Comparison of ENCODE assay signal across 9 mouse cellular contexts in the genomic region with DNA sequence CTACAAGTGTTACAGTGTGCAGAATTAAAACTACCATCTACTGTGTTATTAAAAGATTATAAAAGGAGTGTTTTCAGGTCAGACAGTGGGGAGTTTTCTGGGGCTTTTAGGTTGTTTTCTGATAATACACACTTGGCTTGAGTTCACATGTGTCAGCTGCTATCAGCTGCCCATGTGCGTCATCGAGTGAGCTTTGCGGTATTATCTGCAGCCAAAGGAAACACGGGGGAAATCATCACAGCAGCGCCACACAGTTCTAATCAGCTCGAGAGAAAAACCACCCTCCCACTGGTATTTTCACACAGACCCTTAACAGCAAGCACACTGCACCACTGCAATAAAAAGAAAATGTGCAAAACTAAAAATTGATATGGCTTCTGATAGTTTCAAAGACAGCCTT. TPM values are rescaled to one million over a fixed set of nuclear protein-coding genes. Genes with fewer than 3 reads are reported as not detected.
A peak's percentile ranks its signal among the peaks of the same experiment; 100 is the strongest.
DNase-seq lines count a peak whose midpoint lies in the region; ATAC-seq and TF ChIP-seq lines count a peak whose summit lies in the region.
"Had no signal": no experiment of that assay in that cellular context is flagged by ENCODE, and none has a peak within 500 bp of the region (broad histone marks: within the 10 kb centered on the region; RNA-seq: fewer than 3 reads in every experiment).

No protein-coding gene starts in this region.

- H3K36me3 ChIP-seq in kidney, adult 2 months (ENCODE audit: control insufficient read depth, insufficient read depth, low read length) = no peaks in the 10 kb centered on the region
- H3K36me3 ChIP-seq in heart, embryonic 15.5 days = no peaks in the 10 kb centered on the region
- no peaks in the 10 kb centered on the region for H3K36me3 ChIP-seq in intestine, postnatal 0 days (ENCODE audit: control insufficient read depth, insufficient read depth)

- no peaks in the 10 kb centered on the region for H3K9me3 ChIP-seq in heart, embryonic 15.5 days (replicated peaks)
- no peaks in the 10 kb centered on the region for H3K9me3 ChIP-seq in intestine, postnatal 0 days (ENCODE audit: control insufficient read depth)

- no peak for TF ChIP-seq CTCF in kidney, adult 2 months (conservative IDR thresholded peaks at IDR 0.05; ENCODE audit: insufficient read depth, insufficient read length, low read depth, low read length)
- TF ChIP-seq CTCF in cerebellum, adult 2 months (IDR thresholded peaks at IDR 0.05; ENCODE audit: borderline replicate concordance, insufficient read depth, low read depth, low read length) = no peak
- no peak for TF ChIP-seq CTCF in intestine, postnatal 0 days (IDR thresholded peaks at IDR 0.05; ENCODE audit: low read depth)

- WGBS in kidney, adult 2 months = 55% methylated on average over 6 of the region's 6 CpGs
- WGBS in heart, embryonic 15.5 days = 7% methylated on average over 6 of the region's 6 CpGs
- WGBS in cerebellum, adult 2 months = 15% methylated on average over 6 of the region's 6 CpGs
- WGBS in intestine, postnatal 0 days = 55% methylated on average over 6 of the region's 6 CpGs

- no peaks in the 10 kb centered on the region for H3K27me3 ChIP-seq in kidney, adult 2 months (replicated peaks; ENCODE audit: control insufficient read depth, insufficient read depth, low read length)
- no peaks in the 10 kb centered on the region for H3K27me3 ChIP-seq in heart, embryonic 15.5 days
- H3K27me3 ChIP-seq in cerebellum, adult 2 months (ENCODE audit: control insufficient read depth, insufficient read depth, low read length) = no peaks in the 10 kb centered on the region
- no peaks in the 10 kb centered on the region for H3K27me3 ChIP-seq in intestine, postnatal 0 days (replicated peaks; ENCODE audit: control insufficient read depth, insufficient read depth, low read length)

- DNase-seq in kidney, adult 2 months = peak; percentile 43
- no peak for DNase-seq in kidney, adult 11 months
- no peak for DNase-seq in cerebellum, adult 2 months
- DNase-seq in frontal cortex, postnatal 25 days (ENCODE audit: low spot score in 2 of 2) = no peak

- TF ChIP-seq POLR2A in kidney, adult 2 months (IDR thresholded peaks at IDR 0.05; ENCODE audit: low read depth, low read length) = no peak
- TF ChIP-seq POLR2A in cerebellum, adult 2 months (IDR thresholded peaks at IDR 0.05; ENCODE audit: borderline replicate concordance, insufficient read depth, low read length) = no peak

- H3K4me2 ChIP-seq in heart, embryonic 15.5 days = 0 out of 2 replicates have a peak overlapping the region, but pooled peaks have one; percentile 26
- no peak overlapping the region for H3K4me2 ChIP-seq in intestine, postnatal 0 days (replicated peaks; ENCODE audit: low read depth)

- no peaks in the 10 kb centered on the region for H3K4me1 ChIP-seq in kidney, adult 2 months (ENCODE audit: control insufficient read depth, insufficient read depth, low read length)
- H3K4me1 ChIP-seq in heart, embryonic 15.5 days (replicated peaks) = peaks cover 5% of the 10 kb centered on the region; the same call in 1 of the 2 replicates
- H3K4me1 ChIP-seq in cerebellum, adult 2 months (ENCODE audit: control insufficient read depth, insufficient read depth, low read length) = no peaks in the 10 kb centered on the region
- no peaks in the 10 kb centered on the region for H3K4me1 ChIP-seq in intestine, postnatal 0 days (replicated peaks; ENCODE audit: control insufficient read depth, insufficient read depth, low read length)

- no peak overlapping the region for H3K27ac ChIP-seq in kidney, adult 2 months (ENCODE audit: insufficient read depth, low read depth, low read length)
- no peak overlapping the region; the same call in 1 of the 2 replicates for H3K27ac ChIP-seq in heart, embryonic 15.5 days
- H3K27ac ChIP-seq in cerebellum, adult 2 months (ENCODE audit: insufficient read depth, low read length) = no peak overlapping the region
- no peak overlapping the region for H3K27ac ChIP-seq in intestine, postnatal 0 days (ENCODE audit: low read depth, low read length)

- no peak overlapping the region for H3K9ac ChIP-seq in heart, embryonic 15.5 days
- H3K9ac ChIP-seq in intestine, postnatal 0 days (ENCODE audit: low read depth, low read length) = no peak overlapping the region

- ATAC-seq in activated CD4-positive, CD25-positive, alpha-beta regulatory T cell, adult 4 months = peak; percentile 90
- ATAC-seq in heart, embryonic 15.5 days (replicated peaks; ENCODE audit: insufficient number of reproducible peaks, insufficient read depth, low FRiP score, low read depth) = peak; percentile 64
- ATAC-seq in megakaryocyte-erythroid progenitor cell, adult 5-6 weeks (replicated peaks; ENCODE audit: low FRiP score, low TSS enrichment, poor library complexity, severe bottlenecking) = peak; percentile 84
- no peak for ATAC-seq in intestine, postnatal 0 days
- ATAC-seq: Patski had no signal

- H3K4me3 ChIP-seq in kidney, adult 2 months (ENCODE audit: insufficient read depth, low read depth, low read length) = no peak overlapping the region
- no peak overlapping the region for H3K4me3 ChIP-seq in heart, embryonic 15.5 days
- H3K4me3 ChIP-seq in cerebellum, adult 2 months (replicated peaks; ENCODE audit: insufficient read depth, low read depth, low read length) = no peak overlapping the region
- H3K4me3 ChIP-seq in intestine, postnatal 0 days (ENCODE audit: low read depth, low read length) = no peak overlapping the region

RNA-seq across cellular contexts. Expression of gene Ahi1, which starts 45.3 kb away (rescaled TPM):
- 4.1 and 4.5 TPM in 2 replicates for polyA plus RNA-seq in kidney, adult 2 months (2012; rRNA removed)
- polyA plus RNA-seq in activated CD4-positive, CD25-positive, alpha-beta regulatory T cell, adult 4 months (2017; shearing (Covaris generic)) = 10 to 100 TPM; 10.8 to 11.3 TPM
- 2.7 and 5.1 TPM in 2 replicates for polyA plus RNA-seq in heart, embryonic 15.5 days (2015; fragmentation: Nextera tagmentation; extraction: Ambion mirVana)
- 5.1 and 7.5 TPM in 2 replicates for total RNA-seq in megakaryocyte-erythroid progenitor cell, adult 5-6 weeks (2014; fragmentation: Nextera tagmentation)
- total RNA-seq in megakaryocyte-erythroid progenitor cell, adult 5-6 weeks (2017) = 6.3 and 7.0 TPM in 2 replicates
- polyA plus RNA-seq in cerebellum, adult 2 months (2012; rRNA removed) = 141 and 142 TPM in 2 replicates
- polyA plus RNA-seq in intestine, postnatal 0 days (2015; fragmentation: Nextera tagmentation; extraction: Ambion mirVana) = 3.6 and 4.2 TPM in 2 replicates

Comparison
In these comparisons a context has a peak if more than half of its experiments do, and no peak if none do; other contexts are left out.
1. RNA of gene Ahi1, which starts 45.3 kb away (polyA plus RNA-seq): 141 to 142 TPM in cerebellum, adult 2 months; 10.8 to 11.3 TPM in activated CD4-positive, CD25-positive, alpha-beta regulatory T cell, adult 4 months, 4.1 to 4.5 TPM in kidney, adult 2 months, 3.6 to 4.2 TPM in intestine, postnatal 0 days and 2.7 to 5.1 TPM in heart, embryonic 15.5 days; every median in the first group is over 10 times any median in the second.